Mouse (Mus musculus) embryonic facial prominence, embryonic 13.5 days (tissue): Measurements from ENCODE around the gene Blmh. TPM values are rescaled to one million over a fixed set of nuclear protein-coding genes. Genes with fewer than 3 reads are reported as not detected.
"Not testable (repeated sequence)": the region's sequence is repeated elsewhere in the genome, so short reads cannot be mapped to it uniquely, and the experiment has no call there.

Experiments used
- ATAC-seq: fragments of 200-750 bp; cut with Nextera tagmentation; 2 replicates; pipeline ENCODE4 v1.8.0; 2017; ENCODE audit warnings: low read depth; ENCODE audit not compliant: insufficient number of reproducible peaks, insufficient read depth, low FRiP score, low TSS enrichment
- H3K27ac ChIP-seq: fragments of 300-500 bp; sonication (generic); 2 replicates; pipeline ENCODE4 v1.5.1; 2015; ENCODE audit warnings: moderate library complexity, mild to moderate bottlenecking, inconsistent platforms
- H3K27me3 ChIP-seq: fragments of 300-500 bp; sonication (generic); 2 replicates; pipeline ENCODE4 v1.6.1; 2015; ENCODE audit warnings: mild to moderate bottlenecking, inconsistent platforms
- H3K36me3 ChIP-seq: fragments of 300-500 bp; sonication (generic); 2 replicates; pipeline ENCODE4 v1.6.1; 2015; ENCODE audit warnings: mild to moderate bottlenecking, inconsistent platforms
- H3K4me1 ChIP-seq: fragments of 300-500 bp; sonication (generic); 2 replicates; pipeline ENCODE4 v1.6.1; 2015; ENCODE audit warnings: inconsistent platforms
- H3K4me2 ChIP-seq: fragments of 300-500 bp; sonication (generic); 2 replicates; pipeline ENCODE4 v1.6.1; 2015; ENCODE audit warnings: moderate library complexity, mild to moderate bottlenecking, inconsistent platforms
- H3K4me3 ChIP-seq: fragments of 300-500 bp; sonication (generic); 2 replicates; pipeline ENCODE4 v1.5.1; 2015; ENCODE audit warnings: mild to moderate bottlenecking, inconsistent platforms
- H3K9ac ChIP-seq: fragments of 300-500 bp; sonication (generic); 2 replicates; pipeline ENCODE4 v1.6.1; 2015; ENCODE audit warnings: mild to moderate bottlenecking, inconsistent platforms
- H3K9me3 ChIP-seq: fragments of 300-500 bp; sonication (generic); 2 replicates; pipeline ENCODE4 v1.6.1; 2016; ENCODE audit warnings: inconsistent platforms
- WGBS: fragments of 180-500 bp; shearing (Covaris S2); methylation state at CpG from one replicate; pipeline ENCODE4 v1.1.7; 2015; ENCODE audit warnings: mixed read lengths; 5-methylcytosine and 5-hydroxymethylcytosine counted together
- polyA plus RNA-seq: library from polyadenylated mRNA; unstranded; fragments of >200 nt; fragmentation: Nextera tagmentation; extraction: Ambion mirVana; gene quantifications from 2 replicates; pipeline ENCODE4 v1.2.1, GENCODE M21; 2015

Gene Blmh
- polyA plus RNA-seq, 1 experiment from 2014 or later: 171 TPM

- 29% methylated on average over 3 of the region's 3 CpGs for WGBS
- peak overlapping the region; percentile 45 for H3K4me2 ChIP-seq
- H3K27ac ChIP-seq: 0 out of 2 replicates have a peak overlapping the region, but pooled peaks have one; percentile 40
- peaks cover 39% of the 10 kb centered on the region for H3K4me1 ChIP-seq
- ATAC-seq: no peak
- no peaks in the 10 kb centered on the region for H3K36me3 ChIP-seq
- H3K9ac ChIP-seq: no peak overlapping the region
- no peaks in the 10 kb centered on the region for H3K9me3 ChIP-seq
- peak overlapping the region; percentile 20; the same call in 1 of the 2 replicates for H3K4me3 ChIP-seq
- H3K27me3 ChIP-seq: no peaks in the 10 kb centered on the region
These were observed 7.4 kb upstream of the Blmh start for GRCm38 (mm10) chr11:76917230-76917548.

GRCm38 (mm10) chr11:76920607-76921006, 4.0 kb upstream of the Blmh start:
- 38% methylated on average over 1 of the region's 1 CpGs for WGBS
- Histone ChIP-seq H3K36me3 (no peaks in the 10 kb centered on the region), H3K4me2 (no peak overlapping the region), H3K9ac (no peak overlapping the region), H3K4me1 (peaks cover 26% of the 10 kb centered on the region), H3K27ac (no peak overlapping the region), H3K9me3 (no peaks in the 10 kb centered on the region), H3K4me3 (no peak overlapping the region), H3K27me3 (no peaks in the 10 kb centered on the region)
- ATAC-seq: no peak

GRCm38 (mm10) chr11:76928586-76928985, 4.0 kb downstream of the Blmh start:
- not testable (repeated sequence) for ATAC-seq, H3K36me3 ChIP-seq, H3K4me3 ChIP-seq, H3K9ac ChIP-seq, H3K4me2 ChIP-seq, H3K27me3 ChIP-seq, H3K4me1 ChIP-seq, H3K9me3 ChIP-seq, H3K27ac ChIP-seq
- WGBS: 84% methylated on average over 8 of the region's 8 CpGs

GRCm38 (mm10) chr11:76933209-76933608, 8.6 kb downstream of the Blmh start:
- 73% methylated on average over 3 of the region's 3 CpGs for WGBS
- H3K4me3 ChIP-seq: no peak overlapping the region
- no peak for ATAC-seq
- no peaks in the 10 kb centered on the region for H3K4me1 ChIP-seq
- no peaks in the 10 kb centered on the region for H3K36me3 ChIP-seq
- no peak overlapping the region for H3K9ac ChIP-seq
- H3K9me3 ChIP-seq: no peaks in the 10 kb centered on the region
- no peaks in the 10 kb centered on the region for H3K27me3 ChIP-seq
- H3K27ac ChIP-seq: no peak overlapping the region
- no peak overlapping the region for H3K4me2 ChIP-seq

GRCm38 (mm10) chr11:76936578-76936977, 12.0 kb downstream of the Blmh start:
- ATAC-seq: no peak
- 77% methylated on average over 5 of the region's 5 CpGs for WGBS
- Histone ChIP-seq H3K4me2 (no peak overlapping the region), H3K4me3 (no peak overlapping the region), H3K27me3 (no peaks in the 10 kb centered on the region), H3K27ac (no peak overlapping the region), H3K4me1 (no peaks in the 10 kb centered on the region), H3K36me3 (no peaks in the 10 kb centered on the region), H3K9me3 (no peaks in the 10 kb centered on the region), H3K9ac (no peak overlapping the region)

GRCm38 (mm10) chr11:76944839-76945238, 20.2 kb downstream of the Blmh start:
- Histone ChIP-seq H3K9me3 (no peaks in the 10 kb centered on the region), H3K36me3 (0 out of 2 replicates have a peak, but pooled peaks cover 8% of the 10 kb centered on the region), H3K4me1 (peaks cover 5% of the 10 kb centered on the region), H3K27ac (peak overlapping the region; percentile 88), H3K4me3 (peak overlapping the region; percentile 73), H3K27me3 (no peaks in the 10 kb centered on the region), H3K4me2 (peak overlapping the region; percentile 86), H3K9ac (peak overlapping the region; percentile 89)
- 64% methylated on average over 6 of the region's 6 CpGs for WGBS
- no peak for ATAC-seq

GRCm38 (mm10) chr11:76945386-76946202, 21.0 kb downstream of the Blmh start:
- ATAC-seq: peak; percentile 90
- no peaks in the 10 kb centered on the region for H3K27me3 ChIP-seq
- H3K4me3 ChIP-seq: peak overlapping the region; percentile 73
- peak overlapping the region; percentile 88 for H3K27ac ChIP-seq
- WGBS: under 1% methylated on average over 58 of the region's 58 CpGs
- H3K4me2 ChIP-seq: peak overlapping the region; percentile 86
- 0 out of 2 replicates have a peak, but pooled peaks cover 8% of the 10 kb centered on the region for H3K36me3 ChIP-seq
- H3K9ac ChIP-seq: peak overlapping the region; percentile 89
- H3K9me3 ChIP-seq: no peaks in the 10 kb centered on the region
- peaks cover 5% of the 10 kb centered on the region for H3K4me1 ChIP-seq

- no peak for ATAC-seq
- no peaks in the 10 kb centered on the region for H3K27me3 ChIP-seq
- peak overlapping the region; percentile 73 for H3K4me3 ChIP-seq
- WGBS: 4% methylated on average over 8 of the region's 8 CpGs
- no peak overlapping the region for H3K27ac ChIP-seq
- H3K9ac ChIP-seq: peak overlapping the region; percentile 89
- H3K4me1 ChIP-seq: peaks cover 5% of the 10 kb centered on the region
- peak overlapping the region; percentile 86 for H3K4me2 ChIP-seq
- H3K9me3 ChIP-seq: no peaks in the 10 kb centered on the region
- H3K36me3 ChIP-seq: peaks cover 13% of the 10 kb centered on the region
These were observed 21.6 kb downstream of the Blmh start for GRCm38 (mm10) chr11:76946203-76946585.

- H3K27me3 ChIP-seq: no peaks in the 10 kb centered on the region
- H3K9ac ChIP-seq: no peak overlapping the region
- no peak overlapping the region for H3K4me3 ChIP-seq
- H3K27ac ChIP-seq: no peak overlapping the region
- H3K4me1 ChIP-seq: no peaks in the 10 kb centered on the region
- H3K36me3 ChIP-seq: peaks cover 78% of the 10 kb centered on the region
- ATAC-seq: no peak
- no peak overlapping the region for H3K4me2 ChIP-seq
- no peaks in the 10 kb centered on the region for H3K9me3 ChIP-seq
- WGBS: 92% methylated on average over 2 of the region's 2 CpGs
These were observed 28.9 kb downstream of the Blmh start for GRCm38 (mm10) chr11:76953536-76953935.

- Histone ChIP-seq H3K4me3 (no peak overlapping the region), H3K27me3 (no peaks in the 10 kb centered on the region)
- 93% methylated on average over 3 of the region's 3 CpGs for WGBS
These were observed 41.1 kb downstream of the Blmh start for GRCm38 (mm10) chr11:76965703-76966102.

GRCm38 (mm10) chr11:76970328-76970727, 45.7 kb downstream of the Blmh start:
- H3K36me3 ChIP-seq: peaks cover 92% of the 10 kb centered on the region
- no peaks in the 10 kb centered on the region for H3K9me3 ChIP-seq
- no peaks in the 10 kb centered on the region for H3K27me3 ChIP-seq
- H3K4me3 ChIP-seq: no peak overlapping the region
- H3K9ac ChIP-seq: no peak overlapping the region
- H3K4me1 ChIP-seq: no peaks in the 10 kb centered on the region
- H3K4me2 ChIP-seq: no peak overlapping the region
- no peak overlapping the region for H3K27ac ChIP-seq
- ATAC-seq: no peak
- 94% methylated on average over 2 of the region's 2 CpGs for WGBS

More at GRCm38 (mm10) chr11:76965703-76966102, 41.1 kb downstream of the Blmh start:
- no peak overlapping the region for H3K9ac ChIP-seq
- H3K4me2 ChIP-seq: no peak overlapping the region
- no peaks in the 10 kb centered on the region for H3K4me1 ChIP-seq
- no peak for ATAC-seq
- no peak overlapping the region for H3K27ac ChIP-seq
- no peaks in the 10 kb centered on the region for H3K9me3 ChIP-seq
- peaks cover 91% of the 10 kb centered on the region for H3K36me3 ChIP-seq

- Histone ChIP-seq H3K27me3 (no peaks in the 10 kb centered on the region), H3K4me3 (no peak overlapping the region), H3K9ac (no peak overlapping the region), H3K27ac (no peak overlapping the region), H3K36me3 (peaks cover 91% of the 10 kb centered on the region), H3K4me1 (no peaks in the 10 kb centered on the region), H3K9me3 (no peaks in the 10 kb centered on the region), H3K4me2 (no peak overlapping the region)
- no peak for ATAC-seq
- 88% methylated on average over 7 of the region's 7 CpGs for WGBS
These were observed 50.2 kb downstream of the Blmh start for GRCm38 (mm10) chr11:76974680-76975319.
